Mouse (Mus musculus) CH12.LX (cell line): ENCODE measurements around the gene Evx2. TPM values are rescaled to one million over a fixed set of nuclear protein-coding genes. Genes with fewer than 3 reads are reported as not detected.

Experiments used
- DNase-seq: peaks from one replicate; pipeline ENCODE4 v3.0.0-alpha.2; 2013; ENCODE audit errors: extremely low read depth
- H3K27ac ChIP-seq: 2 replicates; pipeline ENCODE4 v1.5.1; 2012; ENCODE audit warnings: low read depth, mild to moderate bottlenecking, control low read depth, moderate library complexity; ENCODE audit not compliant: insufficient read depth
- H3K27me3 ChIP-seq: replicated peaks from 2 replicates; pipeline ENCODE3; 2012; ENCODE audit warnings: inconsistent platforms
- H3K36me3 ChIP-seq, 2 experiments: replicated peaks in 1 of 2; 2 replicates each; pipeline versions ENCODE3 to v1.6.1; 2012; ENCODE audit warnings: inconsistent platforms in 1 of 2, low read length in 1 of 2, mild to moderate bottlenecking in 1 of 2, mixed read lengths in 1 of 2, moderate library complexity in 1 of 2; ENCODE audit not compliant: control insufficient read depth in 1 of 2, insufficient read depth in 1 of 2
- H3K4me1 ChIP-seq, 2 experiments: 2 replicates each; pipeline ENCODE4 v1.6.1; 2012; ENCODE audit warnings: inconsistent platforms in 1 of 2, moderate library complexity in 1 of 2; ENCODE audit not compliant: insufficient read depth in 2 of 2, control insufficient read depth in 1 of 2
- H3K4me2 ChIP-seq: 2 replicates; pipeline ENCODE4 v1.6.1; 2012; ENCODE audit warnings: low read depth, mild to moderate bottlenecking, control low read depth; ENCODE audit not compliant: poor library complexity, insufficient read depth, severe bottlenecking
- H3K4me3 ChIP-seq, 3 experiments: fragments of 150-350 bp in 1 of 3; sonication (generic) in 1 of 3; replicated peaks in 1 of 3; 2 replicates each; pipeline versions ENCODE3 to v1.5.1; 2011 to 2012; ENCODE audit warnings: low read depth in 2 of 3, low read length in 2 of 3, mild to moderate bottlenecking in 2 of 3, moderate library complexity in 2 of 3, control low read depth in 1 of 3, improper control_type of control experiment in 1 of 3, inconsistent platforms in 1 of 3, mixed read lengths in 1 of 3; ENCODE audit not compliant: poor library complexity in 1 of 3
- H3K79me2 ChIP-seq: replicated peaks from 2 replicates; pipeline ENCODE4 v1.6.1; 2012; ENCODE audit warnings: mild to moderate bottlenecking, moderate library complexity; ENCODE audit not compliant: control insufficient read depth, poor library complexity, insufficient read depth, severe bottlenecking; ENCODE audit errors: extremely low read depth
- H3K9ac ChIP-seq: 2 replicates; pipeline ENCODE4 v1.6.1; 2012; ENCODE audit warnings: low read depth, mild to moderate bottlenecking, control low read depth, moderate library complexity; ENCODE audit not compliant: insufficient read depth
- H3K9me3 ChIP-seq: replicated peaks from 2 replicates; pipeline ENCODE3; 2012; ENCODE audit warnings: low read length, inconsistent platforms, mixed read lengths
- CTCF ChIP-seq, 2 experiments: IDR thresholded peaks in 1 of 2; conservative IDR thresholded peaks in 1 of 2; 2 replicates each; pipeline ENCODE4 v1.5.1; 2011 to 2012; ENCODE audit warnings: low read depth in 2 of 2, low read length in 2 of 2, improper control_type of control experiment in 1 of 2, inconsistent platforms in 1 of 2, mild to moderate bottlenecking in 1 of 2, moderate library complexity in 1 of 2
- E2F4 ChIP-seq: IDR thresholded peaks from 2 replicates; pipeline ENCODE4 v1.6.1; 2011; ENCODE audit warnings: low read depth, low read length, improper control_type of control experiment; ENCODE audit not compliant: insufficient replicate concordance
- ELF1 ChIP-seq: IDR thresholded peaks from 2 replicates; pipeline ENCODE4 v1.6.1; 2014; ENCODE audit warnings: low read depth, mild to moderate bottlenecking, inconsistent platforms, low read length, improper control_type of control experiment
- EP300 ChIP-seq: IDR thresholded peaks from 2 replicates; pipeline ENCODE4 v1.6.1; 2011; ENCODE audit warnings: low read length, improper control_type of control experiment
- ETS1 ChIP-seq: conservative IDR thresholded peaks from 2 replicates; pipeline ENCODE4 v1.6.1; 2012; ENCODE audit warnings: low read depth, mild to moderate bottlenecking, inconsistent platforms, low read length, improper control_type of control experiment, moderate library complexity
- GABPA ChIP-seq: IDR thresholded peaks from 2 replicates; pipeline ENCODE4 v1.6.1; 2012; ENCODE audit warnings: low read depth, low read length, improper control_type of control experiment, inconsistent platforms; ENCODE audit not compliant: insufficient replicate concordance
- HCFC1 ChIP-seq: IDR thresholded peaks from 2 replicates; pipeline ENCODE4 v1.6.1; 2012; ENCODE audit warnings: low read depth, mild to moderate bottlenecking, inconsistent platforms, low read length, improper control_type of control experiment
- IRF4 ChIP-seq: IDR thresholded peaks from 2 replicates; pipeline ENCODE4 v1.6.1; 2014; ENCODE audit warnings: low read depth, mild to moderate bottlenecking, inconsistent platforms, low read length, improper control_type of control experiment
- JUN ChIP-seq: IDR thresholded peaks from 2 replicates; pipeline ENCODE4 v1.6.1; 2011; ENCODE audit warnings: low read depth, mild to moderate bottlenecking, low read length, improper control_type of control experiment, moderate library complexity; ENCODE audit not compliant: insufficient read depth
- JUND ChIP-seq: conservative IDR thresholded peaks from 2 replicates; pipeline ENCODE4 v1.6.1; 2011; ENCODE audit warnings: low read depth, low read length, improper control_type of control experiment
- MAFK ChIP-seq: IDR thresholded peaks from 2 replicates; pipeline ENCODE4 v1.6.1; 2011; ENCODE audit warnings: low read length, improper control_type of control experiment; ENCODE audit not compliant: insufficient replicate concordance
- MAZ ChIP-seq: IDR thresholded peaks from 2 replicates; pipeline ENCODE4 v1.6.1; 2012; ENCODE audit warnings: low read depth, mild to moderate bottlenecking, inconsistent platforms, low read length, improper control_type of control experiment, moderate library complexity
- MEF2A ChIP-seq: IDR thresholded peaks from 2 replicates; pipeline ENCODE4 v1.6.1; 2014; ENCODE audit warnings: low read depth, mild to moderate bottlenecking, inconsistent platforms, low read length, improper control_type of control experiment, borderline replicate concordance
- MYC ChIP-seq: IDR thresholded peaks from 2 replicates; pipeline ENCODE4 v1.6.1; 2011; ENCODE audit warnings: low read depth, mild to moderate bottlenecking, improper control_type of control experiment, low read length
- NELFE ChIP-seq: IDR thresholded peaks from 2 replicates; pipeline ENCODE4 v1.6.1; 2011; ENCODE audit warnings: low read depth, low read length, improper control_type of control experiment
- NRF1 ChIP-seq: IDR thresholded peaks from 2 replicates; pipeline ENCODE4 v1.6.1; 2014; ENCODE audit warnings: low read depth, mild to moderate bottlenecking, inconsistent platforms, low read length, improper control_type of control experiment, moderate library complexity
- PAX5 ChIP-seq: IDR thresholded peaks from 2 replicates; pipeline ENCODE4 v1.6.1; 2012; ENCODE audit warnings: low read length, inconsistent platforms, mixed read lengths
- POLR2A ChIP-seq: IDR thresholded peaks from 2 replicates; pipeline ENCODE4 v1.6.1; 2011; ENCODE audit warnings: low read depth, mild to moderate bottlenecking, improper control_type of control experiment, low read length
- POLR2AphosphoS2 ChIP-seq: IDR thresholded peaks from 2 replicates; pipeline ENCODE4 v1.6.1; 2011; ENCODE audit warnings: low read depth, low read length, improper control_type of control experiment
- RAD21 ChIP-seq: IDR thresholded peaks from 2 replicates; pipeline ENCODE4 v1.6.1; 2011; ENCODE audit warnings: low read depth, mild to moderate bottlenecking, low read length, improper control_type of control experiment, moderate library complexity
- RCOR1 ChIP-seq: conservative IDR thresholded peaks from 2 replicates; pipeline ENCODE4 v1.6.1; 2012; ENCODE audit warnings: low read depth, mild to moderate bottlenecking, inconsistent platforms, low read length, improper control_type of control experiment
- SIN3A ChIP-seq: IDR thresholded peaks from 2 replicates; pipeline ENCODE4 v1.6.1; 2012; ENCODE audit warnings: low read length, improper control_type of control experiment, inconsistent platforms
- TBP ChIP-seq: conservative IDR thresholded peaks from 2 replicates; pipeline ENCODE4 v1.6.1; 2011; ENCODE audit warnings: low read depth, low read length, improper control_type of control experiment
- TCF12 ChIP-seq: IDR thresholded peaks from 2 replicates; pipeline ENCODE4 v1.6.1; 2014; ENCODE audit warnings: low read depth, mild to moderate bottlenecking, inconsistent platforms, low read length, improper control_type of control experiment
- UBTF ChIP-seq: IDR thresholded peaks from 2 replicates; pipeline ENCODE4 v1.6.1; 2012; ENCODE audit warnings: low read depth, mild to moderate bottlenecking, inconsistent platforms, low read length, improper control_type of control experiment, moderate library complexity
- USF1 ChIP-seq: IDR thresholded peaks from 2 replicates; pipeline ENCODE4 v1.6.1; 2014; ENCODE audit warnings: low read depth, mild to moderate bottlenecking, inconsistent platforms, low read length, improper control_type of control experiment
- USF2 ChIP-seq: conservative IDR thresholded peaks from 2 replicates; pipeline ENCODE4 v1.6.1; 2011; ENCODE audit warnings: low read depth, low read length, improper control_type of control experiment
- ZC3H11A ChIP-seq: IDR thresholded peaks from 2 replicates; pipeline ENCODE4 v1.6.1; 2012; ENCODE audit warnings: low read depth, mild to moderate bottlenecking, inconsistent platforms, low read length, improper control_type of control experiment
- ZKSCAN1 ChIP-seq: IDR thresholded peaks from 2 replicates; pipeline ENCODE4 v1.6.1; 2012; ENCODE audit warnings: low read depth, inconsistent platforms, low read length, improper control_type of control experiment, borderline replicate concordance
- ZNF384 ChIP-seq: IDR thresholded peaks from 2 replicates; pipeline ENCODE4 v1.6.1; 2012; ENCODE audit warnings: low read depth, low read length, improper control_type of control experiment, inconsistent platforms
- dilution Hi-C: fragments of 300-500 bp; cut with MboI; formaldehyde crosslinking; loops from 2 replicates; pipeline ENCODE4 v1.14.3; 2020; ENCODE audit warnings: low sequenced_read_pairs; ENCODE audit not compliant: extremely low pct_unique_long_range_greater_than_20kb, extremely low pct_ligation_motif_present
- in situ Hi-C: fragments of 300-500 bp; cut with MboI; formaldehyde crosslinking; loops from 3 replicates; pipeline ENCODE4 v1.14.3; 2019; ENCODE audit warnings: low sequenced_read_pairs, low pct_ligation_motif_present, low pct_unique_long_range_greater_than_20kb, mixed read lengths
- polyA plus RNA-seq: library from polyadenylated mRNA; unstranded; fragments of >175 nt; gene quantifications from 2 replicates; pipeline ENCODE4 v1.2.1, GENCODE M21; 2012; ENCODE audit warnings: low read depth; ENCODE audit not compliant: insufficient read length
- total RNA-seq, 2 experiments: library from RNA; depleted of rRNA; stranded (reverse); fragments of 300-350 nt in 1 of 2; fragments of >200 nt in 1 of 2; gene quantifications; 2 replicates each; pipeline ENCODE4 v1.2.3; 2012 to 2014

Evx2 gene
- total and polyA plus RNA-seq, 3 experiments = not detected

GRCm38 (mm10) chr2:74690338-74690716, 31.0 kb upstream of the Evx2 start:
- TF ChIP-seq UBTF (no peak), POLR2A (no peak), USF2 (no peak), EP300 (no peak), GABPA (no peak), MAZ (no peak), MAFK (no peak), ZC3H11A (no peak), TBP (no peak), USF1 (no peak), RAD21 (no peak), JUND (no peak), JUN (no peak), HCFC1 (no peak), MEF2A (no peak), TCF12 (no peak), RCOR1 (no peak), E2F4 (no peak), ELF1 (no peak)
- TF ChIP-seq, all 38 proteins: peak for 0
- in situ Hi-C loops (loop anchor here (10.0 to 25.0 kb wide), 2 partner anchors 454 to 622 kb away; no protein-coding TSS in a partner anchor), dilution Hi-C loops (no loop called here)
- peaks cover 15% of the 10 kb centered on the region for H3K9me3 ChIP-seq
- DNase-seq = no peak
- no peak overlapping the region for H3K9ac ChIP-seq
- no peak overlapping the region for H3K4me3 ChIP-seq
- no peaks in the 10 kb centered on the region for H3K4me1 ChIP-seq
- H3K27me3 ChIP-seq = no peaks in the 10 kb centered on the region
- no peaks in the 10 kb centered on the region for H3K36me3 ChIP-seq
- H3K4me2 ChIP-seq = no peak overlapping the region
- H3K27ac ChIP-seq = no peak overlapping the region
- H3K79me2 ChIP-seq = no peaks in the 10 kb centered on the region

GRCm38 (mm10) chr2:74689574-74690337, 30.4 kb upstream of the Evx2 start:
- Histone ChIP-seq H3K4me3 (no peak overlapping the region), H3K4me2 (no peak overlapping the region), H3K9ac (no peak overlapping the region), H3K27me3 (no peaks in the 10 kb centered on the region), H3K9me3 (peaks cover 15% of the 10 kb centered on the region), H3K36me3 (no peaks in the 10 kb centered on the region), H3K27ac (no peak overlapping the region), H3K4me1 (no peaks in the 10 kb centered on the region), H3K79me2 (no peaks in the 10 kb centered on the region)
- DNase-seq = no peak
- TF ChIP-seq MEF2A = no peak
- no peak for TF ChIP-seq RCOR1
- no peak for TF ChIP-seq IRF4
- no peak for TF ChIP-seq ZKSCAN1
- no peak for TF ChIP-seq ETS1
- no peak for TF ChIP-seq NELFE
- TF ChIP-seq CTCF (conservative IDR thresholded peaks at IDR 0.05 in 1 of 2, IDR thresholded peaks at IDR 0.05 in 1 of 2; ENCODE audit: low read depth in 2 of 2, low read length in 2 of 2) = no peak
- no peak for TF ChIP-seq MYC
- TF ChIP-seq JUND = no peak
- no peak for TF ChIP-seq TBP
- TF ChIP-seq POLR2AphosphoS2 = no peak
- no peak for TF ChIP-seq SIN3A
- TF ChIP-seq UBTF = no peak
- no peak for TF ChIP-seq NRF1
- no peak for TF ChIP-seq USF2
- TF ChIP-seq PAX5 = no peak
- no peak for TF ChIP-seq ZNF384
- no peak for TF ChIP-seq TCF12
- dilution Hi-C loops (no loop called here), in situ Hi-C loops (loop anchor here (10.0 to 25.0 kb wide), 2 partner anchors 455 to 623 kb away; no protein-coding TSS in a partner anchor)
